1 mouse cellular context compared by ENCODE assay signal in genomic region chr1:171287136-171288081, GRCm38 (mm10).
TF ChIP-seq lines count a peak whose summit lies in the region.

TSS of gene Usp21 (minus strand) at chr1:171287991.

TF ChIP-seq in CH12.LX, 34 proteins besides CTCF, POLR2A, EP300 and RAD21 (continued from another document):
- TF ChIP-seq ZMIZ1 (IDR thresholded peaks at IDR 0.05; ENCODE audit: low read depth, low read length) (peak; percentile 57; the same call in 1 of the 2 replicates), UBTF (IDR thresholded peaks at IDR 0.05; ENCODE audit: low read depth, low read length) (no peak), MEF2A (IDR thresholded peaks at IDR 0.05; ENCODE audit: borderline replicate concordance, low read depth, low read length) (peak; percentile 54; the same call in 1 of the 2 replicates), NRF1 (IDR thresholded peaks at IDR 0.05; ENCODE audit: low read depth, low read length) (peak; percentile 95), USF1 (IDR thresholded peaks at IDR 0.05; ENCODE audit: low read depth, low read length) (no peak), ELF1 (IDR thresholded peaks at IDR 0.05; ENCODE audit: low read depth, low read length) (peak; percentile 74), PAX5 (IDR thresholded peaks at IDR 0.05; ENCODE audit: low read length) (no peak), BHLHE40 (IDR thresholded peaks at IDR 0.05; ENCODE audit: low read depth, low read length) (no peak), JUND (conservative IDR thresholded peaks at IDR 0.05; ENCODE audit: low read depth, low read length) (no peak), SMC3 (IDR thresholded peaks at IDR 0.05; ENCODE audit: low read depth, low read length) (no peak), JUN (IDR thresholded peaks at IDR 0.05; ENCODE audit: insufficient read depth, low read depth, low read length) (no peak), USF2 (conservative IDR thresholded peaks at IDR 0.05; ENCODE audit: low read depth, low read length) (no peak), MAZ (IDR thresholded peaks at IDR 0.05; ENCODE audit: low read depth, low read length) (no peak), ZNF384 (IDR thresholded peaks at IDR 0.05; ENCODE audit: low read depth, low read length) (no peak), POLR2AphosphoS2 (IDR thresholded peaks at IDR 0.05; ENCODE audit: low read depth, low read length) (peak; percentile 90), HCFC1 (IDR thresholded peaks at IDR 0.05; ENCODE audit: low read depth, low read length) (peak; percentile 88), NELFE (IDR thresholded peaks at IDR 0.05; ENCODE audit: low read depth, low read length) (peak; percentile 87), MYC (IDR thresholded peaks at IDR 0.05; ENCODE audit: low read depth, low read length) (no peak), ZKSCAN1 (IDR thresholded peaks at IDR 0.05; ENCODE audit: borderline replicate concordance, low read depth, low read length) (no peak), ETS1 (conservative IDR thresholded peaks at IDR 0.05; ENCODE audit: low read depth, low read length) (no peak), IRF4 (IDR thresholded peaks at IDR 0.05; ENCODE audit: low read depth, low read length) (peak; percentile 37; the same call in 1 of the 2 replicates)
TF ChIP-seq in CH12.LX: peak in this region for 13.
